Mouse (Mus musculus) myocyte (in vitro differentiated cells): Measurements from ENCODE around the gene Cib4. TPM values are rescaled to one million over a fixed set of nuclear protein-coding genes. Genes with fewer than 3 reads are reported as not detected.

ENCODE experiments used
- H3K27me3 ChIP-seq: one replicate; pipeline ENCODE4 v1.6.1; 2011; ENCODE audit not compliant: control insufficient read depth, insufficient read depth, insufficient read length
- H3K36me3 ChIP-seq: one replicate; pipeline ENCODE4 v1.6.1; 2011; ENCODE audit not compliant: control insufficient read depth, insufficient read depth
- H3K4me2 ChIP-seq: one replicate; pipeline ENCODE4 v1.6.1; 2011; ENCODE audit warnings: low read depth, control low read depth
- H3K4me3 ChIP-seq: one replicate; pipeline ENCODE4 v1.5.1; 2011; ENCODE audit warnings: mild to moderate bottlenecking, control low read depth, moderate library complexity
- H3K79me2 ChIP-seq: one replicate; pipeline ENCODE4 v1.6.1; 2011; ENCODE audit not compliant: control insufficient read depth, insufficient read depth
- H3ac ChIP-seq: one replicate; pipeline ENCODE4 v1.6.1; 2011; ENCODE audit not compliant: control insufficient read depth, insufficient read length
- CEBPB ChIP-seq: IDR thresholded peaks from 2 replicates; pipeline ENCODE4 v1.6.1; 2011; ENCODE audit warnings: mild to moderate bottlenecking, moderate library complexity; ENCODE audit not compliant: poor library complexity, insufficient read depth, severe bottlenecking
- E2F4 ChIP-seq: IDR thresholded peaks from one replicate; pipeline ENCODE4 v1.6.1; 2011; ENCODE audit warnings: mild to moderate bottlenecking, control low read depth, moderate library complexity; ENCODE audit not compliant: insufficient read depth
- MAX ChIP-seq: IDR thresholded peaks from one replicate; pipeline ENCODE4 v1.6.1; 2011; ENCODE audit warnings: low read depth, mild to moderate bottlenecking, control low read depth
- MYOD1 ChIP-seq, 3 experiments: IDR thresholded peaks; one replicate each; pipeline ENCODE4 v1.6.1; 2011; ENCODE audit warnings: control low read depth in 2 of 3, low read depth in 2 of 3, mild to moderate bottlenecking in 2 of 3, moderate library complexity in 1 of 3; ENCODE audit not compliant: insufficient read length in 2 of 3, control insufficient read depth in 1 of 3
- MYOG ChIP-seq, 3 experiments: IDR thresholded peaks; one replicate each; pipeline ENCODE4 v1.6.1; 2011; ENCODE audit warnings: control low read depth in 2 of 3, low read depth in 2 of 3, mild to moderate bottlenecking in 2 of 3; ENCODE audit not compliant: insufficient read length in 2 of 3, control insufficient read depth in 1 of 3, insufficient read depth in 1 of 3
- POLR2A ChIP-seq: IDR thresholded peaks from one replicate; pipeline ENCODE4 v1.6.1; 2011; ENCODE audit warnings: low read depth, mild to moderate bottlenecking, control low read depth, moderate library complexity; ENCODE audit not compliant: insufficient read length
- POLR2AphosphoS2 ChIP-seq: IDR thresholded peaks from one replicate; pipeline ENCODE4 v1.6.1; 2011; ENCODE audit warnings: low read depth, control low read depth; ENCODE audit not compliant: insufficient read length
- REST ChIP-seq: IDR thresholded peaks from one replicate; pipeline ENCODE4 v1.6.1; 2011; ENCODE audit warnings: mild to moderate bottlenecking, control low read depth, moderate library complexity; ENCODE audit not compliant: insufficient read depth, insufficient read length
- SRF ChIP-seq: IDR thresholded peaks from one replicate; pipeline ENCODE4 v1.6.1; 2011; ENCODE audit warnings: low read depth; ENCODE audit not compliant: control insufficient read depth, insufficient read length
- TCF12 ChIP-seq: IDR thresholded peaks from one replicate; pipeline ENCODE4 v1.6.1; 2011; ENCODE audit warnings: mild to moderate bottlenecking, control low read depth; ENCODE audit not compliant: poor library complexity, insufficient read depth, severe bottlenecking
- TCF3 ChIP-seq: IDR thresholded peaks from one replicate; pipeline ENCODE4 v1.6.1; 2011; ENCODE audit warnings: low read depth, control low read depth; ENCODE audit not compliant: insufficient read length
- USF1 ChIP-seq: IDR thresholded peaks from one replicate; pipeline ENCODE4 v1.6.1; 2011; ENCODE audit warnings: low read depth, mild to moderate bottlenecking, control low read depth, moderate library complexity
- polyA plus RNA-seq: library from polyadenylated mRNA; unstranded; fragments of >200 nt; fragmentation: generic; extraction: Trizol; gene quantifications from one replicate; pipeline ENCODE4 v1.2.1, GENCODE M21; 2012; ENCODE audit warnings: missing spikeins

Gene Cib4
- polyA plus RNA-seq, 1 experiment = not detected

GRCm38 (mm10) chr5:30496821-30497220, 48.8 kb downstream of the Cib4 start:
- H3K4me3 ChIP-seq = no peak overlapping the region
- no peaks in the 10 kb centered on the region for H3K36me3 ChIP-seq
- no peak overlapping the region for H3K4me2 ChIP-seq
- H3K79me2 ChIP-seq = no peaks in the 10 kb centered on the region
- no peak for TF ChIP-seq SRF
- TF ChIP-seq POLR2AphosphoS2 = no peak
- no peak for TF ChIP-seq TCF12
- no peak for TF ChIP-seq USF1
- no peak for TF ChIP-seq CEBPB
- no peak for TF ChIP-seq MYOD1 (IDR thresholded peaks at IDR 0.05; ENCODE audit: control insufficient read depth in 1 of 3, insufficient read length in 2 of 3, low read depth in 2 of 3)
- no peak for TF ChIP-seq REST
- TF ChIP-seq MAX = no peak
- TF ChIP-seq TCF3 = no peak
- no peak for TF ChIP-seq POLR2A
- no peak for TF ChIP-seq MYOG (IDR thresholded peaks at IDR 0.05; ENCODE audit: control insufficient read depth in 1 of 3, insufficient read depth in 1 of 3, insufficient read length in 2 of 3, low read depth in 2 of 3)
- no peak for TF ChIP-seq E2F4
- no peak overlapping the region for H3ac ChIP-seq
- peaks cover 36% of the 10 kb centered on the region for H3K27me3 ChIP-seq

GRCm38 (mm10) chr5:30495288-30495687, 50.3 kb downstream of the Cib4 start:
- Histone ChIP-seq H3K4me2 (no peak overlapping the region), H3K36me3 (no peaks in the 10 kb centered on the region), H3K79me2 (no peaks in the 10 kb centered on the region), H3ac (no peak overlapping the region), H3K27me3 (peaks cover 39% of the 10 kb centered on the region), H3K4me3 (no peak overlapping the region)
- TF ChIP-seq POLR2AphosphoS2 = no peak
- no peak for TF ChIP-seq POLR2A
- no peak for TF ChIP-seq CEBPB
- no peak for TF ChIP-seq TCF3
- TF ChIP-seq REST = no peak
- no peak for TF ChIP-seq MAX
- no peak for TF ChIP-seq USF1
- TF ChIP-seq E2F4 = no peak
- TF ChIP-seq MYOD1 (IDR thresholded peaks at IDR 0.05; ENCODE audit: control insufficient read depth in 1 of 3, insufficient read length in 2 of 3, low read depth in 2 of 3) = no peak
- no peak for TF ChIP-seq TCF12
- TF ChIP-seq SRF = no peak
- no peak for TF ChIP-seq MYOG (IDR thresholded peaks at IDR 0.05; ENCODE audit: control insufficient read depth in 1 of 3, insufficient read depth in 1 of 3, insufficient read length in 2 of 3, low read depth in 2 of 3)

GRCm38 (mm10) chr5:30494606-30495005, 51.0 kb downstream of the Cib4 start:
- Histone ChIP-seq H3K36me3 (no peaks in the 10 kb centered on the region), H3K27me3 (peaks cover 39% of the 10 kb centered on the region)
- TF ChIP-seq MYOG (IDR thresholded peaks at IDR 0.05; ENCODE audit: control insufficient read depth in 1 of 3, insufficient read depth in 1 of 3, insufficient read length in 2 of 3, low read depth in 2 of 3) (no peak), USF1 (no peak), E2F4 (no peak)

GRCm38 (mm10) chr5:30493723-30494122, 51.9 kb downstream of the Cib4 start:
- Histone ChIP-seq H3ac (no peak overlapping the region), H3K4me3 (no peak overlapping the region), H3K79me2 (no peaks in the 10 kb centered on the region), H3K36me3 (no peaks in the 10 kb centered on the region), H3K4me2 (no peak overlapping the region), H3K27me3 (peaks cover 33% of the 10 kb centered on the region)
- TF ChIP-seq REST (no peak), TCF12 (no peak), POLR2AphosphoS2 (no peak), TCF3 (no peak), POLR2A (no peak), MYOG (IDR thresholded peaks at IDR 0.05; ENCODE audit: control insufficient read depth in 1 of 3, insufficient read depth in 1 of 3, insufficient read length in 2 of 3, low read depth in 2 of 3) (no peak), CEBPB (no peak), MAX (no peak), USF1 (no peak), MYOD1 (IDR thresholded peaks at IDR 0.05; ENCODE audit: control insufficient read depth in 1 of 3, insufficient read length in 2 of 3, low read depth in 2 of 3) (no peak), SRF (no peak), E2F4 (no peak)

More at GRCm38 (mm10) chr5:30494606-30495005, 51.0 kb downstream of the Cib4 start:
- H3ac ChIP-seq = no peak overlapping the region
- H3K4me3 ChIP-seq = no peak overlapping the region
- no peaks in the 10 kb centered on the region for H3K79me2 ChIP-seq
- H3K4me2 ChIP-seq = no peak overlapping the region

GRCm38 (mm10) chr5:30490845-30491244, 54.8 kb downstream of the Cib4 start:
- TF ChIP-seq TCF12 (no peak), E2F4 (no peak), SRF (no peak), POLR2AphosphoS2 (no peak), MAX (no peak), USF1 (no peak), POLR2A (no peak), REST (no peak)
- H3K4me3 ChIP-seq = no peak overlapping the region
- H3K36me3 ChIP-seq = no peaks in the 10 kb centered on the region
- no peaks in the 10 kb centered on the region for H3K79me2 ChIP-seq
- no peak overlapping the region for H3ac ChIP-seq
- peaks cover 22% of the 10 kb centered on the region for H3K27me3 ChIP-seq
- H3K4me2 ChIP-seq = no peak overlapping the region
